Mouse (Mus musculus) neutrophil, adult 59 days (primary cell): ENCODE results near the gene Coq9. TPM values are rescaled to one million over a fixed set of nuclear protein-coding genes. Genes with fewer than 3 reads are reported as not detected.

Experiments used
- total RNA-seq, 2 experiments: library from RNA; stranded (reverse); gene quantifications; 1 replicate in 1 of 2; 2 replicates in 1 of 2; pipeline ENCODE4 v1.2.4; 2023

Gene Coq9
- total RNA-seq, result 10 to 100 TPM; 21.0 to 27.6 TPM

DNA sequence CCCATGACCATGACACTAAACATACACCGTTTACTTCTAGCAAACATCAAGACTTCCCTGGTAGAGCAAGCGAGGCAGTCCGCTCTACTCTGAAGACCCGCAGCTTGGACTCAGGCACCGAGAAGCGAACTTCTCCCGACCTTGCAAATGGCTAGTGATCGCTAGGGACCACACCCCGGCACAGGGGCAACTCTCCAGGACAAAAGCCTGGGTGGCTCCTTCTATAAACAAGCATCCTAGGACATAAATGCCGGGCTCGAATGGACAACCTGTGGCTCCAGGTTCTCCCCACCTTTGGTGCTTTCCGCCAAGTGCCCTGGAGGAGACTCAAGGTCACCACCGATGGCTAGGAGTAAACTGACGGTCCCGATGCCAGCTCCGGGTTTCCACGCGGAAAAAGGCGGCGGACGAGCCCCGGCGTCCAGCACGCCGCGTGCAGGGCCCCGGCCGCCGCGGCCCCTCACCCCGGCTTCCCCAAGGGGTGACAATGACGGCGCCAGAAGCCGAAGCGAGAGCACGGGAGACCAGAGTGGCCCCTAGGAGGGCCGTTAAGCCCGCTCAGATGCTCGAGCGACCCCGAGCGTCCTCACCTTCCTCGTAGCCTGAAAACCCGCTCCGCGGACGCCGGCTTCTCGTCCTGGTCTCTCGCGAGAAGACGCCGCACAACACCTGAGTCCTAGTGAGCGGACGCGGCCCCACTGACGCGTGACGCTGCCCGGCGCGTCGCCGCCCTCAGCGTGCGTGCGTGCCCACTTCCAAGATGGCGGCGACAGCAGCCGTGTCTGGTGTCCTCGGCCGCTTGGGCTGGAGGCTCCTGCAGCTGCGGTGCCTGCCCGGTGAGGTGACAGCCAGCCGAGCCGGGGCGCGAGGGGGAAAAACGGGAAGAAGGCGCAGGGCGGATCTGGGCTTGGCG lies at the start of gene Coq9, which contains the start of gene Ciapin1:
Gene Coq9 (plus strand): TSS at position 660 of the 913 bp plus-strand sequence.
Gene Ciapin1 (minus strand): TSS at position 697 of the 913 bp plus-strand sequence.

DNA sequence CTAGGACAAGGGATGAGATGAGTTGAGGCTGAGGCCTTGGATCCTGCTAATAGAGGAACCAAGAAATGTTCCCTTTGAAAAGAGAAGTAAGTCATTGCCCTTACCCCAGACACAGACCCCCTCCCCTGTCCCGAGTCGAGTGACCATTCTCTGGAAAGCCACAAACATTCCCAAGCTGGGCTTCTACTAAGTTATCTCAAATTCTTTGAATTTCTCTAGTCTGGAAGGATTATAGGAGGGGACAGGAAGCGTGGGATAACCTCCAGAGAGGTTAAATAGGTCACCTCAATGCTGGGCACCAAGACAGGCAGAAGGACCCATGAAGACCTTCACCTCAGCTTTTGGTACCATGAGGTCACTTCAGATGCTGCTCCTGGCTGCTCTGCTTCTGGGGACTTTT lies 28.0 kb upstream of the Coq9 start, which contains the start of gene Ccl17:
Gene Ccl17 (plus strand): TSS at position 301 of the 400 bp plus-strand sequence.

DNA sequence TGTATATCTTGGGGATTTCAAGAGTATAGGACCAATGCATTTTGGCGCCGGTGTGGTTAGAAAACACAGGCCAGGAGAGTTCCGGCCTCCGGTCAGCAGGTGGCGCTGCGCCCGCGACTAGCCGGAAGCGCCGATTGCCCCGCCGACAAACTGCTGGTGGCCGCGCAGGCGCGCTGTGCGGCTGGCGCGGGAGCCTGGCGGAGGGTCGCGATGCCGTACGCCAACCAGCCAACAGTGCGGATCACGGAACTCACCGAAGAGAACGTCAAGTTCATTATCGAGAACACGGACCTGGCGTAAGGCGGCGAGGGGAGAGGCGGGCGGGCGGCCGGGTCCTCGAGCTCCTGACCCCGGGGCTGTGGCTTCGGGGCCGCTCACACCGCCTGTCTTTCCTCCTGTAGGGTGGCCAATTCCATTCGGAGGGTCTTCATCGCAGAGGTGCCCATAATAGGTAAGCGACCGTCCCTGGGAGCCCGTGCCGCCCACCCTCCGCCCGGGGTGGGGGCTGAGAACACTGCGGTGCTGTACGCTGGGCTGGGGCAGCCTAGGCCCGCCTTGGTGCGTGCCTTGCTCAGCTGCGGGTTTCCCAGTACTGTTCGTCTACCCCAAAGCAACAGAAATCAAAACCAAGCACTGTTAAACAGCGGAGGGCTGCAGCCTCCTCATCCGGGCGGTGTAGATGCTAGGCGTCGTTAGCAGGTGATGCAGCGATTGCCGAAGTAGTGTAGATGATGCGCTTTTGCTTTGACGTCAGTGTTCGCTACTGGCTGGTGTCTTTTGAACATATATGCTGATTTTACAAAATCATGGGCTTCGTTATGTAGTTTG lies 19.4 kb downstream of the Coq9 start, which contains the start of gene Polr2c:
Gene Polr2c (plus strand): TSS at position 105 of the 828 bp plus-strand sequence.

GRCm38 (mm10) chr8:94876197-94876730 lies 38.1 kb downstream of the Coq9 start, which contains the start of gene Dok4:
Gene Dok4 (minus strand): TSS chr8:94876330.

Other genes with a start within 250 kb of the Coq9 start
- gene Rspry1, start 236.4 kb upstream of the Coq9 start, total RNA-seq, result 10 to 100 TPM; 25.3 to 26.4 TPM
- 10 to 100 TPM; 30.1 to 31.7 TPM for gene Fam192a, start 236.3 kb upstream of the Coq9 start, total RNA-seq
- gene Arl2bp, start 171.7 kb upstream of the Coq9 start, total RNA-seq, result 10 to 100 TPM; 73.3 to 79.2 TPM
- not detected for gene Pllp, start 142.0 kb upstream of the Coq9 start, total RNA-seq
- gene Ccl22, start 92.7 kb upstream of the Coq9 start, total RNA-seq, result not detected
- gene Cx3cl1, start 66.3 kb upstream of the Coq9 start, total RNA-seq, result not detected
- gene Ccl17, start 27.9 kb upstream of the Coq9 start, total RNA-seq, result not detected
- gene Ciapin1, start within 50 bp of the Coq9 start, total RNA-seq, result 10 to 100 TPM; 36.3 to 51.7 TPM
- gene Polr2c, start 19.1 kb downstream of the Coq9 start, total RNA-seq, result 10 to 100 TPM; 39.0 to 47.2 TPM
- gene Dok4, start 38.0 kb downstream of the Coq9 start, total RNA-seq, result 1 to 10 TPM in 1 of 2 experiments, under 1 TPM in 1; 0.98 to 1.5 TPM
- 1 to 10 TPM; 4.3 to 6.6 TPM for gene Ccdc102a, start 79.8 kb downstream of the Coq9 start, total RNA-seq
- 10 to 100 TPM; 15.3 to 17.1 TPM for gene Adgrg5, start 85.4 kb downstream of the Coq9 start, total RNA-seq
- 10 to 100 TPM; 12.6 to 15.6 TPM for gene Adgrg1, start 136.4 kb downstream of the Coq9 start, total RNA-seq
- 100 to 1,000 TPM; 128 to 166 TPM for gene Adgrg3, start 179.4 kb downstream of the Coq9 start, total RNA-seq
- gene Drc7, start 216.8 kb downstream of the Coq9 start, total RNA-seq, result under 1 TPM; 0.51 to 0.99 TPM
- gene Katnb1, start 242.9 kb downstream of the Coq9 start, total RNA-seq, result 10 to 100 TPM; 11.5 to 14.7 TPM